Mouse (Mus musculus) hematopoietic stem cell, adult 5-6 weeks (primary cell): ENCODE results near the gene Nnmt. TPM values are rescaled to one million over a fixed set of nuclear protein-coding genes. Genes with fewer than 3 reads are reported as not detected.

ENCODE experiments used
- ATAC-seq, 2 experiments: fragments of 125-278 bp in 1 of 2; replicated peaks in 1 of 2; 2 replicates each; pipeline ENCODE4 v1.8.0; 2016 to 2017; ENCODE audit warnings: inconsistent platforms in 2 of 2, mild to moderate bottlenecking in 2 of 2, moderate number of reproducible peaks in 2 of 2, low read depth in 1 of 2, moderate TSS enrichment in 1 of 2; ENCODE audit not compliant: low FRiP score in 2 of 2, poor library complexity in 2 of 2, severe bottlenecking in 2 of 2, insufficient read depth in 1 of 2, low TSS enrichment in 1 of 2
- total RNA-seq: library from RNA; stranded (forward); fragments of 172-1452, 232-1000 nt; gene quantifications from 2 replicates; pipeline ENCODE4 v1.2.3, GENCODE M21; 2017

The Nnmt gene
- total RNA-seq, 1 experiment from 2014 or later = not detected

DNA sequence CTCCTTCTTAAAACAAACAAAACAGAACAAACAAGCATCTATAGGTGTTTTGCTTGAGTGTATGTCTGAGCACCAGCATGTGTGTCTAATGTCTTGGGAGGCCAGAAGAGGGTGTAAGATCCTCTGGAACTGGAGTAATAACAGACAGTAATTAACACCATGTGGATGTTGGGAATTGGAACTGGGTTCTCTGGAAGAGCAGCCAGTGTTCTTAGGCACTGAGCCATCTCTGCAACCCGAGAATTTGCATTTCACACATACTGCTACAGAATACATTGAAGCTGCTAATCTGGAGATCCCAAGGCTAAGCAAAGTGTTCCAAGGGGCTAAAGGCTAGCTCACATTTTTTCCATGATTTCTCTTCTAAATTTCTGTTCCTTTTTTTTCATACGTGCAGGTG is 4.9 kb downstream of the Nnmt start:
- ATAC-seq = no peak

DNA sequence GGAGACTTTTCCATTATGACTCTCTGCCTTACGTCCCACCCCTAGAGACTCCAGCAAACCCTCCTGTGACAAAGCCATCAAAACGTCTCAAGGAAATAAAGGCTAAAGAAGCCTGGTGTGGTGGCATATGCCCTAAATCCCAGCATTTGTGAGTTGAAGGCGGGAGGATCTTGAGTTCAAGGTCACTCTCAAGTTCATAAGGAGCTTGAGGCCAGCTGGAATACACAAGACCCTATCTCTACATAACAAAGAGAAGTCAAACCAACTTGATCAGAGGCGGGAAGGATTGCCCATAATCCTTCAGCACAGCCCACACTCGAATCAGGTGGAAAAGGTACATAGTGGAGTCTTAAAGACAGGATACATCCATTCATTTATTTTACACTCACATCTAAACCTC is 7.5 kb downstream of the Nnmt start:
- ATAC-seq = no peak

DNA sequence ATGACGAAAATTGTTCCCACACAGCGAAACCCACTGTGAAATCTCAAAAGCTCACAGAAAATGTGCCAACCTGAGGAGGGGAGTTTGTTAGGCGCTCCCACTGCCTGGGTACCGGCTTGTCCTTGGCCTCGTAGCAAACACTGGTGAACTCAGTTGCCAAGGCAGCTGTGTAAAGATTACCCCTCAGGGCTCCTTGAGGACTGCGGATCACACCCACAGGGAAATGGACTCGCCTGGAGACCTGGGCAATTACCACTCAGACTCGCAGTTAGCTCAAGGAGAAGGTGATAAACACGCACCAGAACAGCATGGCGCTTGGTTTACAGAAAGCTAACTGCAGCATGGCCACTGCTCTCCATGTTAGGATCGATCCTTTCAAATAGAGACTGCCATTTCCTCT is 8.0 kb downstream of the Nnmt start:
- ATAC-seq = no peak

DNA sequence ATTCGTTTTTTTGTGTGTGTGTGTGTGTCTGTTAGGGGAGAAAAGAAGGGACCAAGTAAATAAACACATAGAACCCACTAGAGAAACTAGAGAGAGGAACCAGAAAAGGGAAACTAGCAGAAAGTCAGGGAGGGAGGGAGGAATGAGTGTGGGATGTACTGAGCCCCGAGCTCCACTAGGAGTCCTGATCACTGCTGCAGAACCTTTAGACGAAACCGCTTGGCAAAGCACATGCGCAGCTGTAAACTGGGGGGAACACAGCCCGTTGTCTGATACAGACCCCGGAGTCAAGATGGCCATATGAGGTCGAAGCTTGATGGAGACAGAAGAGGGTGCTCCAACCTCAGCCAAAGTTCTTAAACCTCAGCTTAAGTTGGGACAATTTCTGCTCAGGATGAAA is 11.0 kb downstream of the Nnmt start:
- peak; percentile 88 to 94 for ATAC-seq

GRCm38 (mm10) chr9:48590606-48591005 is 14.3 kb downstream of the Nnmt start:
- no peak for ATAC-seq

- peak; percentile 62 to 75; a peak in 3 of 4 replicates for ATAC-seq
These were observed 18.6 kb downstream of the Nnmt start for GRCm38 (mm10) chr9:48586332-48586731.

- no peak for ATAC-seq
These were observed 24.1 kb downstream of the Nnmt start for GRCm38 (mm10) chr9:48580808-48581207.

DNA sequence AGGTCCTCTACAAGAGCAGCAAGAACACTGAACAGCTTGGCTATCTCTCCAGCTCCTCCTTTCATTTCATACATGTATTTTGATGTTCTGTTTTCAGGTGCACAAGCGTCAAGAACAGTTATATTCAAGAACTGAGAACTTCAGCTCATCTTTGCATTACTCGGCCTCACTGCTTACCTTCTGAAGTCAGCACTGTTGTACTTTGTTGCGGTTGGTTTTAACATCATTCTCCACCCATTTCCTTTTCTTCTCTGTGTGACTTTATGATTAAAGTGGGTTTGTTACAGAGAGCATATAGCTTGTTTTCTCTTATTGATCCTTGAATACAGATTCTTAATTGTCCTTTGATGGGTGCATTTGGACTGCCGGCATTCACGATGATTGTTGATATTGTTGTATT is 42.6 kb downstream of the Nnmt start:
- ATAC-seq = no peak

DNA sequence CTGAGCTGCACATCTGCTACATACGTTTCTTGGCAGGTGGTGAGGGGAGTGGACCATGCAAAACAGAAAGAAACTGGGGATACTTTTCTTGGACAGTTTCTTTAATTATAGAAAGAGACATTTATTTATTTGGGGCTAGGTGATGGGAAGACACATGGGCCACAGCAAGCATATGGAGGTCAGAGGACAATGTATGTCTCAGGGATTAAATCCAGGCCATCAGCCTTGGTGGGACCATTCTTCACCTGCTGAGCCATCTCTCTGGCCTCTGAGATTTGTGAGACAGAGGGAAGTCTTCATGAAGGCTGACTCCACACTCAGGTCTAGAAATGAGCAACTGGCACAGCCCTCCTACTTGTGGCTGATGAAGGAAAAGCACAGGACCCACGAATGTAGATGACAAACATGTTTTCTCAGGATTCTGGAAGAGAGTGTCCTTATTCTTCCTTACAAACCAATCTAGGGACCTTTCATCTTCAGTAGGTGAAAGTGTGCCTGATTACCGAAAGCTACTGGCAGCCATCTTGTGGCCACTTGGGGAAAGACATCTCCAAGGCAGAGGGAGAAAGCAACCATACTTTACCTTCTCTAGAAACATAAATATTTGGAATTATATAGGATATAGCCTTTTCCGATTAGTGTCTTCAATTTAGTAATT is 45.3 kb downstream of the Nnmt start:
- ATAC-seq = peak in 1 of 2 experiments; percentile 54; a peak in 1 of 4 replicates

DNA sequence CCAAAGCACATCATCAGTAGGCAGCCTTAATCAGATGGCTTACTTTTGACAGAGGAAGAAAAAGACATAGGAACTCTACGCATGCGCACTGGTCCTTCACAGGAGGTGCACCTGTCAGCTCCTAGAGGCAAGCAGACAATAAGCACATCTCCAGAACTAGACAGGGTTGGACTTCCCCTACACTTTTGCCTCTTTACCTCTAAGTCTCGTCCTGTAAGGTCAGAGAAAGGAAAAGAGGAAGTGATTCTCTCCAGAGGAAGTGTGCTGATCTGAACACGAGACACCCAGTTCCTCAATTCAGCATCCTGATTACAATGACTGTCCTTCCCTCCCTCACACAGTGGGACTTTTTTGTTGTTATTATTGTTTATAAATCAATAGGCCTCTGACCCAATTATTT is 46.3 kb downstream of the Nnmt start:
- peak; percentile 91 to 92 for ATAC-seq

DNA sequence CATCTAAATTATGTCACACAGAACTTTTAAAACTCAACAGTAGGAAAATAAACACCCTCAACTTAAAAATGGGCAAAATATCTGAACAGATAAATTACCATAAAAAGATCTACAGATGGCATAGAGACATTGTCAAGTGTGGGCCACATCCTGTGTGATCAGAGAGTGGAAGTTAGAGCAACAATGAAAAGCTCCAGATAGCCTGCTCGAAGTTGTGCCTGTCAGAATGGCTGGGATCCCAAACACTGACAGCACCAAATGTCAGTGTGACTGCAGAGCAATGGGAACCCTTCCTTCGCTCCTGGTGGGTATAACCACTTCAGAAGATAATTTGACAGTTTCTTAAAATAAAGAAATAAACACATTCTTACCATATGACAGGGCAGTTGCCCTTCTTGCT is 55.9 kb downstream of the Nnmt start:
- ATAC-seq = no peak

DNA sequence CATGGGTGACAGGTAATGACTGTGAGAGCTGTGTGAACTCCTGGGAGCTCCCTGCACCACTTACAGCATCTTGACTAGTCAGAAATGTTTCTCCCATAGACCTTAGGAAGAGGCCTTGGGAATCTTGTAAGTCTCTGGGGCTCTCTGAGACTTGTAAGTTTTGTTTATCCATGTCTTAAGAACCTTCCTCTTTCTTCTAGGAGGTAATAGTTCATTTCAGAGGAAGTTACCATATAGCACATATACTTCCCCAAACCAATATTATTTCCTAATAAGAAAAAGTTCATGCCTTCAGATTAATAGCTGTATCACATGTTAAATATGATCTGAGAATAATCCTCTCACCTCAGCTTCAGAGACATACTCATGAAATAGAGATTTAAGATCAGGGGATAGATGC is 57.7 kb downstream of the Nnmt start:
- no peak for ATAC-seq

Other genes starting within 250 kb of the Nnmt start
- 73.2 and 150 TPM in 2 replicates for gene Rexo2, start 124.5 kb downstream of the Nnmt start, total RNA-seq
- gene Rbm7, start 109.9 kb downstream of the Nnmt start, total RNA-seq = 115 and 125 TPM in 2 replicates
- gene Gm5617, start 109.7 kb downstream of the Nnmt start, total RNA-seq = 6.4 and 15.6 TPM in 2 replicates
- 3.3 and 3.7 TPM in 2 replicates for gene Zbtb16, start 231.1 kb upstream of the Nnmt start, total RNA-seq